24 mouse cellular contexts compared by ENCODE assay signal in the genomic region with DNA sequence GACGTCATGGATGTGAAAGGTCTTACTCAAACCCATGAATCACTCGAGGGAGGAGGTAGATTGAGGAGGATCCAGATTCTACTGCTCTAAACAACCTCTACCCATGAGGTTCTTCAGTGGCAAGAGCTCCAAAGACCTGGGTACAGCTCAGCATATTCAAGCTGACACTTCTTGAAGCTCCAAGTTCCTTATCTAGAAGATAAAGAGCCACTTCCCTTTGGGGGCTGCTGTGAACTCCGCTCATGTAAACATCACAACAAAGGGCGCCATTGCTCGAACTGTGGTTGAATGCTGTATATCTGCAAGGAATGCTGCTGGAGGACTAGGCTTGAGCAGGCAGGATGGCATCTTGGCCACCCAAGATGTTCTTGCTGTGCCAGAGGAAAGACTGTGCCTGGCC. TPM values are rescaled to one million over a fixed set of nuclear protein-coding genes. Genes with fewer than 3 reads are reported as not detected.
A peak's percentile ranks its signal among the peaks of the same experiment; 100 is the strongest.
DNase-seq lines count a peak whose midpoint lies in the region; ATAC-seq and TF ChIP-seq lines count a peak whose summit lies in the region.
"Had no signal": no experiment of that assay in that cellular context is flagged by ENCODE, and none has a peak within 500 bp of the region (broad histone marks: within the 10 kb centered on the region; RNA-seq: fewer than 3 reads in every experiment).

No protein-coding gene starts in this region.

- TF ChIP-seq POLR2A in MEL (IDR thresholded peaks at IDR 0.05; ENCODE audit: control insufficient read depth in 1 of 2, insufficient read depth in 1 of 2, low read depth in 1 of 2, low read length in 2 of 2, poor library complexity in 1 of 2), result no peak

- H3K4me2 ChIP-seq in midbrain, embryonic 15.5 days, result no peak overlapping the region
- H3K4me2 ChIP-seq: embryonic facial prominence, embryonic 13.5 days; embryonic facial prominence, embryonic 15.5 days; forebrain, embryonic 12.5 days had no signal

- no peak overlapping the region for H3K9ac ChIP-seq in MEL (ENCODE audit: control insufficient read depth, low read depth, low read length, poor library complexity, severe bottlenecking)
- no peak overlapping the region for H3K9ac ChIP-seq in midbrain, embryonic 15.5 days
- H3K9ac ChIP-seq: embryonic facial prominence, embryonic 13.5 days; embryonic facial prominence, embryonic 15.5 days; forebrain, embryonic 12.5 days had no signal

- no peaks in the 10 kb centered on the region for H3K79me2 ChIP-seq in MEL (ENCODE audit: control insufficient read depth, insufficient read depth, low read length, poor library complexity)

- H3K27ac ChIP-seq in MEL (ENCODE audit: control insufficient read depth, low read depth, low read length), result peak overlapping the region; percentile 4; the same call in 1 of the 2 replicates
- H3K27ac ChIP-seq in midbrain, embryonic 15.5 days, result no peak overlapping the region
- H3K27ac ChIP-seq: embryonic facial prominence, embryonic 13.5 days; embryonic facial prominence, embryonic 15.5 days; forebrain, embryonic 12.5 days had no signal

- H3K27me3 ChIP-seq in MEL (ENCODE audit: control insufficient read depth in 1 of 2, insufficient read depth in 2 of 2, low read length in 2 of 2), result no peaks in the 10 kb centered on the region
- peaks cover 67% of the 10 kb centered on the region for H3K27me3 ChIP-seq in megakaryocyte, embryonic 14.5 days (replicated peaks)
- H3K27me3 ChIP-seq in midbrain, embryonic 15.5 days (replicated peaks), result no peaks in the 10 kb centered on the region
- H3K27me3 ChIP-seq: embryonic facial prominence, embryonic 15.5 days; forebrain, embryonic 12.5 days; Patski had no signal

- 84% methylated on average over 5 of the region's 5 CpGs for WGBS in midbrain, embryonic 15.5 days

- H3K9me3 ChIP-seq in MEL (replicated peaks; ENCODE audit: insufficient read depth, low read length), result no peaks in the 10 kb centered on the region
- H3K9me3 ChIP-seq in megakaryocyte, embryonic 14.5 days, result no peaks in the 10 kb centered on the region
- no peaks in the 10 kb centered on the region for H3K9me3 ChIP-seq in midbrain, embryonic 15.5 days
- H3K9me3 ChIP-seq: embryonic facial prominence, embryonic 13.5 days; embryonic facial prominence, embryonic 15.5 days; forebrain, embryonic 10.5 days; forebrain, embryonic 12.5 days; G1E had no signal

- 0 out of 4 replicates have a peak, but pooled peaks cover 0 to 4% of the 10 kb centered on the region in 2 experiments for H3K36me3 ChIP-seq in MEL (ENCODE audit: control insufficient read depth in 1 of 2, insufficient read depth in 2 of 2, low read length in 2 of 2)
- H3K36me3 ChIP-seq in megakaryocyte, embryonic 14.5 days (replicated peaks; ENCODE audit: low read length), result no peaks in the 10 kb centered on the region
- H3K36me3 ChIP-seq in midbrain, embryonic 15.5 days (replicated peaks), result no peaks in the 10 kb centered on the region
- H3K36me3 ChIP-seq: embryonic facial prominence, embryonic 13.5 days; embryonic facial prominence, embryonic 15.5 days; forebrain, embryonic 10.5 days; forebrain, embryonic 12.5 days; G1E had no signal

- peaks cover 2 to 21% of the 10 kb centered on the region in 2 experiments for H3K4me1 ChIP-seq in MEL (ENCODE audit: control insufficient read depth in 1 of 2, insufficient read depth in 2 of 2, low read length in 2 of 2)
- H3K4me1 ChIP-seq in megakaryocyte, embryonic 14.5 days, result peaks cover 31% of the 10 kb centered on the region
- H3K4me1 ChIP-seq in midbrain, embryonic 15.5 days, result no peaks in the 10 kb centered on the region

- no peak for TF ChIP-seq RAD21 in MEL (IDR thresholded peaks at IDR 0.05; ENCODE audit: low read depth, low read length)

- ATAC-seq in common myeloid progenitor, adult 5-6 weeks (replicated peaks; ENCODE audit: low read depth, poor library complexity, severe bottlenecking), result peak; percentile 53
- no peak for ATAC-seq in midbrain, embryonic 15.5 days (replicated peaks)
- ATAC-seq: activated CD4-positive, CD25-positive, alpha-beta regulatory T cell, adult 4 months; CD4-positive, CD25-positive, alpha-beta regulatory T cell, adult 4 months; forebrain, embryonic 14.5 days; forebrain, embryonic 16.5 days; Patski had no signal

- peak; percentile 88 for DNase-seq in MEL (ENCODE audit: low read depth, low spot score)
- DNase-seq in thymus, adult 18-20 months, result no peak
- DNase-seq in heart, adult 9 months (ENCODE audit: low spot score in 2 of 2), result no peak
- DNase-seq in lung, postnatal 10 days, result no peak
- DNase-seq: adrenal gland, adult 8-10 months; adrenal gland, postnatal 14 days; adrenal gland, postnatal 36 days; B cell, adult 2 months; embryo, embryonic 11 days had no signal

- no peak for TF ChIP-seq CTCF in MEL (IDR thresholded peaks at IDR 0.05 in 2 of 3, conservative IDR thresholded peaks at IDR 0.05 in 1 of 3; ENCODE audit: control insufficient read depth in 1 of 3, insufficient read depth in 1 of 3, low read depth in 2 of 3, low read length in 3 of 3, poor library complexity in 1 of 3, severe bottlenecking in 1 of 3)

- H3K4me3 ChIP-seq in MEL (ENCODE audit: control insufficient read depth in 1 of 2, insufficient read depth in 1 of 2, low read depth in 2 of 2, low read length in 2 of 2), result peak overlapping the region; percentile 19 to 20; a peak in 1 of 4 replicates
- peak overlapping the region; percentile 19 for H3K4me3 ChIP-seq in megakaryocyte, embryonic 14.5 days (replicated peaks)
- no peak overlapping the region for H3K4me3 ChIP-seq in midbrain, embryonic 15.5 days
- H3K4me3 ChIP-seq: embryonic facial prominence, embryonic 13.5 days; embryonic facial prominence, embryonic 15.5 days; erythroblast, embryonic 14.5 days; forebrain, embryonic 10.5 days; forebrain, embryonic 12.5 days had no signal

- TF ChIP-seq EP300 in MEL (IDR thresholded peaks at IDR 0.05; ENCODE audit: low read depth in 1 of 2, low read length in 2 of 2), result peak; percentile 68 to 88; a peak in 3 of 4 replicates

TF ChIP-seq in MEL, 35 proteins besides CTCF, POLR2A, EP300 and RAD21 (continues in another document):
- TF ChIP-seq MAFK (IDR thresholded peaks at IDR 0.05; ENCODE audit: borderline replicate concordance, low read depth, low read length) (no peak), BHLHE40 (IDR thresholded peaks at IDR 0.05; ENCODE audit: borderline replicate concordance, low read depth, low read length) (no peak), ETS1 (IDR thresholded peaks at IDR 0.05; ENCODE audit: low read depth, low read length) (peak; percentile 65; the same call in 1 of the 2 replicates), RCOR1 (IDR thresholded peaks at IDR 0.05; ENCODE audit: low read depth, low read length) (0 out of 2 replicates have a peak, but pooled peaks have one; percentile 55), E2F4 (IDR thresholded peaks at IDR 0.05; ENCODE audit: borderline replicate concordance, low read depth, low read length) (no peak), MYC (IDR thresholded peaks at IDR 0.05; ENCODE audit: low read depth, low read length) (0 out of 2 replicates have a peak, but pooled peaks have one; percentile 34), NRF1 (IDR thresholded peaks at IDR 0.05; ENCODE audit: insufficient read depth, low read depth, low read length, poor library complexity, severe bottlenecking) (no peak), SIN3A (IDR thresholded peaks at IDR 0.05; ENCODE audit: low read length) (peak; percentile 72), MAZ (IDR thresholded peaks at IDR 0.05; ENCODE audit: low read depth, low read length) (peak; percentile 50; the same call in 1 of the 2 replicates), POLR2AphosphoS5 (IDR thresholded peaks at IDR 0.05; ENCODE audit: borderline replicate concordance, low read depth, low read length) (no peak)

RNA-seq across cellular contexts. Expression of gene Pla2g3, which starts 1.0 kb away (rescaled TPM):
- total RNA-seq in MEL (2012; rRNA removed), result 0.15 and 0.29 TPM in 2 replicates
- under 1 TPM in 1 of 2 experiments, not detected in 1; 0.39 TPM for polyA plus RNA-seq in MEL (2012; ENCODE audit: insufficient read depth in 1 of 2, insufficient read length in 2 of 2, low read depth in 1 of 2, low replicate concordance in 2 of 2, missing spikeins in 1 of 2)
- total RNA-seq in common myeloid progenitor, adult 5-6 weeks (2017), result not detected in 2 replicates
- 0.11 TPM in 1 of 2 replicates, not detected in the other for polyA plus RNA-seq in megakaryocyte, embryonic 14.5 days (2012; ENCODE audit: insufficient read depth, low replicate concordance)
- 1.3 TPM in 2 replicates for polyA plus RNA-seq in midbrain, embryonic 15.5 days (2015; fragmentation: Nextera tagmentation; extraction: Ambion mirVana)
- total RNA-seq: CH12.LX had no signal
- polyA plus RNA-seq: erythroblast, embryonic 14.5 days; G1E had no signal

RNA-seq across cellular contexts. Expression of gene Inpp5j, which starts 15.6 kb away (rescaled TPM):
- total RNA-seq in MEL (2012; rRNA removed), result 0.23 TPM in 2 replicates
- polyA plus RNA-seq in MEL (2012; ENCODE audit: insufficient read depth in 1 of 2, insufficient read length in 2 of 2, low read depth in 1 of 2, low replicate concordance in 2 of 2, missing spikeins in 1 of 2), result 1 to 10 TPM in 1 of 2 experiments, not detected in 1; 2.9 TPM
- total RNA-seq in common myeloid progenitor, adult 5-6 weeks (2017), result not detected in 2 replicates
- 4.1 and 7.0 TPM in 2 replicates for polyA plus RNA-seq in megakaryocyte, embryonic 14.5 days (2012; ENCODE audit: insufficient read depth, low replicate concordance)
- polyA plus RNA-seq in midbrain, embryonic 15.5 days (2015; fragmentation: Nextera tagmentation; extraction: Ambion mirVana), result 7.5 and 7.9 TPM in 2 replicates
- total RNA-seq: CH12.LX had no signal
- polyA plus RNA-seq: activated CD4-positive, CD25-positive, alpha-beta regulatory T cell, adult 4 months; erythroblast, embryonic 14.5 days; G1E had no signal

RNA-seq across cellular contexts. Expression of gene Selenom, which starts 25.4 kb away (rescaled TPM):
- 28.7 and 29.5 TPM in 2 replicates for total RNA-seq in MEL (2012; rRNA removed)
- 10 to 100 TPM in 1 of 2 experiments, not detected in 1; 35.4 TPM for polyA plus RNA-seq in MEL (2012; ENCODE audit: insufficient read depth in 1 of 2, insufficient read length in 2 of 2, low read depth in 1 of 2, low replicate concordance in 2 of 2, missing spikeins in 1 of 2)
- total RNA-seq in common myeloid progenitor, adult 5-6 weeks (2017), result 3.2 and 3.7 TPM in 2 replicates
- polyA plus RNA-seq in megakaryocyte, embryonic 14.5 days (2012; ENCODE audit: insufficient read depth, low replicate concordance), result 262 and 336 TPM in 2 replicates
- 72.7 and 75.6 TPM in 2 replicates for polyA plus RNA-seq in midbrain, embryonic 15.5 days (2015; fragmentation: Nextera tagmentation; extraction: Ambion mirVana)
- total RNA-seq: G1E had no signal
- polyA plus RNA-seq: G1E had no signal

RNA-seq across cellular contexts. Expression of gene Rnf185, which starts 36.9 kb away (rescaled TPM):
- total RNA-seq in MEL (2012; rRNA removed), result 9.5 and 9.9 TPM in 2 replicates
- 10 to 100 TPM in 1 of 2 experiments, not detected in 1; 13.8 TPM for polyA plus RNA-seq in MEL (2012; ENCODE audit: insufficient read depth in 1 of 2, insufficient read length in 2 of 2, low read depth in 1 of 2, low replicate concordance in 2 of 2, missing spikeins in 1 of 2)
- total RNA-seq in common myeloid progenitor, adult 5-6 weeks (2017), result 6.4 and 8.4 TPM in 2 replicates
- 1.8 TPM in 1 of 2 replicates, not detected in the other for polyA plus RNA-seq in megakaryocyte, embryonic 14.5 days (2012; ENCODE audit: insufficient read depth, low replicate concordance)
- 47.2 and 48.2 TPM in 2 replicates for polyA plus RNA-seq in midbrain, embryonic 15.5 days (2015; fragmentation: Nextera tagmentation; extraction: Ambion mirVana)

RNA-seq across cellular contexts. Expression of gene Smtn, which starts 51.4 kb away (rescaled TPM):
- 203 and 204 TPM in 2 replicates for total RNA-seq in MEL (2012; rRNA removed)
- polyA plus RNA-seq in MEL (2012; ENCODE audit: insufficient read depth in 1 of 2, insufficient read length in 2 of 2, low read depth in 1 of 2, low replicate concordance in 2 of 2, missing spikeins in 1 of 2), result 100 to 1,000 TPM in 1 of 2 experiments, not detected in 1; 370 TPM
- 5.2 and 6.9 TPM in 2 replicates for total RNA-seq in common myeloid progenitor, adult 5-6 weeks (2017)
- 117 and 173 TPM in 2 replicates for polyA plus RNA-seq in megakaryocyte, embryonic 14.5 days (2012; ENCODE audit: insufficient read depth, low replicate concordance)
- polyA plus RNA-seq in midbrain, embryonic 15.5 days (2015; fragmentation: Nextera tagmentation; extraction: Ambion mirVana), result 16.0 and 17.9 TPM in 2 replicates
- total RNA-seq: G1E had no signal
- polyA plus RNA-seq: G1E had no signal
